Mouse (Mus musculus): ENCODE measurements around the gene Sarnp.

- TF ChIP-seq CTCF (IDR thresholded peaks at IDR 0.05; ENCODE audit: borderline replicate concordance, control insufficient read depth, extremely low read depth, insufficient read depth, low read length, poor library complexity) (0 out of 2 replicates have a peak, but pooled peaks have one; percentile 62), POLR2A (IDR thresholded peaks at IDR 0.05; ENCODE audit: control insufficient read depth, extremely low read depth, insufficient read depth, low read length, poor library complexity) (peak; percentile 74; the same call in 1 of the 2 replicates)
These were observed 4.4 kb downstream of the Sarnp start, which contains the start of gene Ormdl2 for GRCm38 (mm10) chr10:128821358-128822056.
